Mouse (Mus musculus) hindbrain, embryonic 15.5 days (tissue): ENCODE measurements around the gene Gm17521. TPM values are rescaled to one million over a fixed set of nuclear protein-coding genes. Genes with fewer than 3 reads are reported as not detected.
"Not testable (repeated sequence)": the region's sequence is repeated elsewhere in the genome, so short reads cannot be mapped to it uniquely, and the experiment has no call there.

Source experiments
- ATAC-seq: fragments of 200-750 bp; cut with Nextera tagmentation; 2 replicates; pipeline ENCODE4 v1.8.0; 2017; ENCODE audit warnings: low read depth, moderate number of reproducible peaks, moderate TSS enrichment; ENCODE audit not compliant: low FRiP score
- H3K27ac ChIP-seq: fragments of 300-500 bp; sonication (generic); replicated peaks from 2 replicates; pipeline ENCODE4 v1.5.1; 2015; ENCODE audit warnings: mild to moderate bottlenecking, inconsistent platforms
- H3K27me3 ChIP-seq: fragments of 300-500 bp; sonication (generic); 2 replicates; pipeline ENCODE4 v1.6.1; 2015; ENCODE audit warnings: control low read depth, inconsistent platforms
- H3K36me3 ChIP-seq: fragments of 300-500 bp; sonication (generic); 2 replicates; pipeline ENCODE4 v1.6.1; 2015; ENCODE audit warnings: control low read depth, inconsistent platforms
- H3K4me1 ChIP-seq: fragments of 300-500 bp; sonication (generic); replicated peaks from 2 replicates; pipeline ENCODE4 v1.6.1; 2015; ENCODE audit warnings: control low read depth, inconsistent platforms
- H3K4me2 ChIP-seq: fragments of 300-500 bp; sonication (generic); 2 replicates; pipeline ENCODE4 v1.6.1; 2015; ENCODE audit warnings: moderate library complexity, mild to moderate bottlenecking, inconsistent platforms
- H3K4me3 ChIP-seq: fragments of 300-500 bp; sonication (generic); 2 replicates; pipeline ENCODE4 v1.5.1; 2015; ENCODE audit warnings: mild to moderate bottlenecking, inconsistent platforms
- H3K9ac ChIP-seq: fragments of 300-500 bp; sonication (generic); 2 replicates; pipeline ENCODE4 v1.6.1; 2015; ENCODE audit warnings: inconsistent platforms
- H3K9me3 ChIP-seq: fragments of 300-500 bp; sonication (generic); 2 replicates; pipeline ENCODE4 v1.6.1; 2016; ENCODE audit warnings: control low read depth, inconsistent platforms
- WGBS: fragments of 180-500 bp; shearing (Covaris S2); methylation state at CpG from one replicate; pipeline ENCODE4 v1.1.7; 2015; 5-methylcytosine and 5-hydroxymethylcytosine counted together
- polyA plus RNA-seq: library from polyadenylated mRNA; unstranded; fragments of >200 nt; fragmentation: Nextera tagmentation; extraction: Ambion mirVana; gene quantifications from 2 replicates; pipeline ENCODE4 v1.2.1, GENCODE M21; 2015

The Gm17521 gene
- polyA plus RNA-seq, result not detected in 2 replicates

DNA sequence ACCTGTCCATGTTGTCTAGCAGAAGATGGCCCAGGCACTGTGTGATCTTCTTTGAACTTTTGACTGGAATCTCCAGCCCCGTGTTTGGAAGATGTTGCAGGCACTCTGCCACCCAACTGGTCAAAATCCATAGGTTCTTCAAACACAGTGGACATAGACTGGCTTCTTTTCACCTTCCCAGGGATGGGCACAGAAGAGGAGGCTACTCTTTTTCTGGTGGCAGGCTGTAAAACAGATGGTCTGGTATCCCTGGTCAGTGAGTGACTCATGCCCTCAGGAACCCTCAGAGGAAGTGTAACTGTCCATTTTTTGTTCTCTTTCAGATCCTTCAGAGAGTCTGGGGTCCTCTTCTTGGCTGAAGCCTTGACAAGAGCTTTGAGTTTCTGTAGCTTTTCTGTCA lies at the start of gene Gm17521:
TSS of gene Gm17521 (minus strand) at position 101 of the 400 bp plus-strand sequence.
- H3K27ac ChIP-seq, H3K36me3 ChIP-seq, H3K4me1 ChIP-seq, ATAC-seq, H3K27me3 ChIP-seq, H3K4me3 ChIP-seq, H3K9ac ChIP-seq, H3K9me3 ChIP-seq, H3K4me2 ChIP-seq: not testable (repeated sequence)
- 71% methylated on average over 1 of the region's 1 CpGs for WGBS

DNA sequence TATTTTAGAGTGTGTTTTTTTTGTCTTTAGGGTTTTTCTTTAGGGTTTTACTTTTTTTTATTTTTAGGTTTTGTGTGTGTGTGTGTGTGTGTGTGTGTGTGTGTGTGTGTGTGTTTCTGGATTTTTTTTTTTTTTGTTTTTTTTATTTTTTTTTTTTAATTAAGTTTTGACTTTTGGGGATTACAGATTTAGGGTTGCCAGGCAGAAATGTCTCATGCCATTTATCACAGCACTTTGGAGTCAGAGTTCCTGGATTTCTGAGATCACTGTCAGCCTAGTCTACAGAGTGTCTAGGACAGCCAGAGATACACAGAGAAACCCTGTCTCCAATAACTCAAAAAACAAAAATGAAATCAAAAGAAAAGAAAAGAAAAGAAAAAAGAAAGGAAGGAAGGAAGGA lies 14.5 kb upstream of the Gm17521 start:
- no peak for ATAC-seq
- Histone ChIP-seq H3K27ac (no peak overlapping the region), H3K9me3 (no peaks in the 10 kb centered on the region), H3K4me1 (no peaks in the 10 kb centered on the region), H3K36me3 (no peaks in the 10 kb centered on the region), H3K27me3 (no peaks in the 10 kb centered on the region), H3K9ac (no peak overlapping the region), H3K4me3 (no peak overlapping the region), H3K4me2 (no peak overlapping the region)

DNA sequence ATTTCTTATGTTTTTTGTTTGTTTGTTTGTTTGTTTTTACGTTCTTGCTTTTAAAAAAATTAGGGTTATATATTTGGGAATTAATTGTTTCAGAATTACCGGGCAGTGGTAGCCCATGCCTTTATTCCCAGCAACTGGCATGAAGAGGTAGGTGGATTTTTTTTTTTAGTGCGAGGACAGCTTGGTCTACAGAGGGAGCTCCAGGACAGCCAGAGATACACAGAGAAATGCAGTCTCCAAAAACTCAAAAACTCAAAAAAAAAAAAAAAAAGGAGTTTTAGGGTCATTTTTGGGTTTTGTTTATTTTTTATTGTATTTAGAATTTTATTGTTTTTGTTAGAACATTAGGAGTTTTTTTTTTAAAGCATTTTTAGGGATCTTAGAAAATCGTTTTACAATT lies 14.0 kb upstream of the Gm17521 start:
- no peak overlapping the region for H3K27ac ChIP-seq
- no peak overlapping the region for H3K9ac ChIP-seq
- no peak overlapping the region for H3K4me2 ChIP-seq
- 77% methylated on average over 4 of the region's 4 CpGs for WGBS
- ATAC-seq, result no peak
- no peaks in the 10 kb centered on the region for H3K27me3 ChIP-seq
- H3K36me3 ChIP-seq, result no peaks in the 10 kb centered on the region
- H3K4me1 ChIP-seq, result no peaks in the 10 kb centered on the region
- H3K9me3 ChIP-seq, result no peaks in the 10 kb centered on the region
- no peak overlapping the region for H3K4me3 ChIP-seq

Other genes starting within 250 kb of the Gm17521 start
- 34.2 and 35.2 TPM in 2 replicates for gene Cldn34c1, start 73.8 kb upstream of the Gm17521 start, polyA plus RNA-seq
- not detected in 2 replicates for gene Srsx, start 192.8 kb upstream of the Gm17521 start, polyA plus RNA-seq
- gene Gm17577, start 217.2 kb upstream of the Gm17521 start, polyA plus RNA-seq, result not detected in 2 replicates